Mouse (Mus musculus) cerebellum, adult 2 months (tissue): ENCODE measurements around the gene Osbpl11.

Experiments used
- CTCF ChIP-seq: fragments of 200-500 bp; IDR thresholded peaks from 2 replicates; pipeline ENCODE4 v1.5.1; 2011; ENCODE audit warnings: low read depth, mild to moderate bottlenecking, control low read depth, low read length, moderate library complexity, borderline replicate concordance; ENCODE audit not compliant: insufficient read depth
- POLR2A ChIP-seq: fragments of 200-500 bp; IDR thresholded peaks from 2 replicates; pipeline ENCODE4 v1.6.1; 2011; ENCODE audit warnings: low read length, control low read depth, borderline replicate concordance; ENCODE audit not compliant: insufficient read depth

GRCm38 (mm10) chr16:33173151-33173550 lies 11.7 kb upstream of the Osbpl11 start:
- no peak for TF ChIP-seq CTCF
- TF ChIP-seq POLR2A = no peak
